Comparison of ENCODE assay signal across 16 mouse cellular contexts in genomic region chr6:91145572-91145971, GRCm38 (mm10). TPM values are rescaled to one million over a fixed set of nuclear protein-coding genes. Genes with fewer than 3 reads are reported as not detected.
DNase-seq lines count a peak whose midpoint lies in the region; ATAC-seq and TF ChIP-seq lines count a peak whose summit lies in the region.
"Had no signal": no experiment of that assay in that cellular context is flagged by ENCODE, and none has a peak within 500 bp of the region (broad histone marks: within the 10 kb centered on the region; RNA-seq: fewer than 3 reads in every experiment).

No protein-coding gene starts in this region.

- WGBS in liver, embryonic 15.5 days (ENCODE audit: insufficient replicate concordance), result 63% methylated on average over 5 of the region's 5 CpGs
- WGBS in liver, embryonic 12.5 days (ENCODE audit: insufficient replicate concordance), result 65% methylated on average over 5 of the region's 5 CpGs
- WGBS in liver, postnatal 0 days (ENCODE audit: insufficient replicate concordance), result 71% methylated on average over 5 of the region's 5 CpGs
- 69% methylated on average over 5 of the region's 5 CpGs for WGBS in olfactory bulb, adult 2 months

- H3K4me2 ChIP-seq in liver, embryonic 15.5 days, result no peak overlapping the region
- H3K4me2 ChIP-seq in liver, embryonic 12.5 days, result no peak overlapping the region
- H3K4me2 ChIP-seq in liver, postnatal 0 days (ENCODE audit: low read depth, low read length), result no peak overlapping the region
- H3K4me2 ChIP-seq: embryonic facial prominence, embryonic 15.5 days had no signal

- H3K27ac ChIP-seq in liver, embryonic 15.5 days (replicated peaks), result 0 out of 2 replicates have a peak overlapping the region, but pooled peaks have one; percentile 9
- H3K27ac ChIP-seq in liver, embryonic 12.5 days, result no peak overlapping the region
- H3K27ac ChIP-seq in liver, postnatal 0 days (ENCODE audit: low read depth), result peak overlapping the region; percentile 42; the same call in 1 of the 2 replicates
- H3K27ac ChIP-seq in olfactory bulb, adult 2 months (ENCODE audit: insufficient read depth, low read depth, low read length), result 0 out of 2 replicates have a peak overlapping the region, but pooled peaks have one; percentile 88
- H3K27ac ChIP-seq: limb, embryonic 10.5 days had no signal

- H3K4me3 ChIP-seq in liver, embryonic 15.5 days (replicated peaks), result no peak overlapping the region
- no peak overlapping the region for H3K4me3 ChIP-seq in liver, embryonic 12.5 days
- H3K4me3 ChIP-seq in liver, postnatal 0 days (ENCODE audit: low read depth, low read length), result no peak overlapping the region
- H3K4me3 ChIP-seq in olfactory bulb, adult 2 months (ENCODE audit: insufficient read depth, low read depth, low read length), result no peak overlapping the region
- H3K4me3 ChIP-seq: embryonic facial prominence, embryonic 15.5 days; limb, embryonic 10.5 days had no signal

- H3K36me3 ChIP-seq in liver, embryonic 15.5 days (replicated peaks), result no peaks in the 10 kb centered on the region
- H3K36me3 ChIP-seq in liver, embryonic 12.5 days, result no peaks in the 10 kb centered on the region
- H3K36me3 ChIP-seq in liver, postnatal 0 days (replicated peaks; ENCODE audit: insufficient read depth, low read length), result no peaks in the 10 kb centered on the region
- H3K36me3 ChIP-seq: embryonic facial prominence, embryonic 15.5 days; G1E; limb, embryonic 10.5 days had no signal

- peaks cover 49% of the 10 kb centered on the region for H3K27me3 ChIP-seq in liver, embryonic 15.5 days
- H3K27me3 ChIP-seq in liver, embryonic 12.5 days (replicated peaks), result peaks cover 52% of the 10 kb centered on the region
- H3K27me3 ChIP-seq in liver, postnatal 0 days (ENCODE audit: insufficient read depth, low read length), result no peaks in the 10 kb centered on the region
- H3K27me3 ChIP-seq: embryonic facial prominence, embryonic 15.5 days had no signal

- peaks cover 44% of the 10 kb centered on the region for H3K4me1 ChIP-seq in liver, embryonic 15.5 days (replicated peaks)
- peaks cover 29% of the 10 kb centered on the region for H3K4me1 ChIP-seq in liver, embryonic 12.5 days
- H3K4me1 ChIP-seq in liver, postnatal 0 days (ENCODE audit: insufficient read depth), result peaks cover 16% of the 10 kb centered on the region; the same call in 1 of the 2 replicates
- H3K4me1 ChIP-seq in olfactory bulb, adult 2 months (ENCODE audit: control insufficient read depth, insufficient read depth, low read length), result peaks cover 13% of the 10 kb centered on the region

- no peak for ATAC-seq in liver, embryonic 15.5 days (ENCODE audit: insufficient read depth)
- ATAC-seq in liver, embryonic 12.5 days, result no peak
- no peak; the same call in 1 of the 2 replicates for ATAC-seq in liver, postnatal 0 days
- ATAC-seq: lung, postnatal 0 days had no signal

- TF ChIP-seq CTCF in liver, postnatal 0 days (IDR thresholded peaks at IDR 0.05; ENCODE audit: low read depth), result no peak
- no peak for TF ChIP-seq CTCF in olfactory bulb, adult 2 months (IDR thresholded peaks at IDR 0.05; ENCODE audit: insufficient read depth, low read depth, low read length)

- H3K9me3 ChIP-seq in liver, embryonic 15.5 days (replicated peaks), result no peaks in the 10 kb centered on the region
- H3K9me3 ChIP-seq in liver, embryonic 12.5 days (replicated peaks), result no peaks in the 10 kb centered on the region
- H3K9me3 ChIP-seq in liver, postnatal 0 days (ENCODE audit: low read length), result no peaks in the 10 kb centered on the region
- H3K9me3 ChIP-seq: embryonic facial prominence, embryonic 15.5 days; G1E; limb, embryonic 10.5 days had no signal

- H3K9ac ChIP-seq in liver, embryonic 15.5 days, result no peak overlapping the region
- no peak overlapping the region for H3K9ac ChIP-seq in liver, embryonic 12.5 days
- H3K9ac ChIP-seq in liver, postnatal 0 days (replicated peaks), result no peak overlapping the region
- H3K9ac ChIP-seq: embryonic facial prominence, embryonic 15.5 days had no signal

- TF ChIP-seq POLR2A in olfactory bulb, adult 2 months (IDR thresholded peaks at IDR 0.05; ENCODE audit: insufficient read depth, low read depth, low read length), result no peak

- DNase-seq in cerebellum, adult 9-11 months, result peak; percentile 16
- DNase-seq in cerebellum, postnatal 25 days, result no peak
- no peak for DNase-seq in liver, postnatal 0 days
- DNase-seq in right cerebral cortex, postnatal 25 days, result no peak
- DNase-seq in frontal cortex, adult 2 months (ENCODE audit: extremely low spot score in 1 of 2, low spot score in 1 of 2), result no peak
- DNase-seq: heart, postnatal 14 days; kidney, adult 18-20 months; thymus, postnatal 36 days had no signal

- no peak for TF ChIP-seq EP300 in liver, postnatal 0 days (IDR thresholded peaks at IDR 0.05; ENCODE audit: low read depth)

RNA-seq across cellular contexts. Expression of gene Hdac11, which starts 10.9 kb away (rescaled TPM):
- polyA plus RNA-seq in liver, embryonic 15.5 days (2015; fragmentation: Nextera tagmentation; extraction: Ambion mirVana), result 5.6 and 5.9 TPM in 2 replicates
- polyA plus RNA-seq in liver, embryonic 12.5 days (2016; fragmentation: Nextera tagmentation; extraction: Ambion mirVana), result 6.0 and 7.5 TPM in 2 replicates
- polyA plus RNA-seq in liver, postnatal 0 days (2015; fragmentation: Nextera tagmentation; extraction: Ambion mirVana), result 3.4 and 4.6 TPM in 2 replicates
- not detected in 2 replicates for polyA plus RNA-seq in olfactory bulb, adult 2 months (2012; ENCODE audit: insufficient read depth, insufficient read length, low replicate concordance, missing spikeins)
- 167 and 189 TPM in 2 replicates for polyA plus RNA-seq in frontal cortex, adult 2 months (2012; rRNA removed)

RNA-seq across cellular contexts. Expression of gene Nup210, which starts 28.9 kb away (rescaled TPM):
- polyA plus RNA-seq in liver, embryonic 15.5 days (2015; fragmentation: Nextera tagmentation; extraction: Ambion mirVana), result 32.0 and 37.1 TPM in 2 replicates
- polyA plus RNA-seq in liver, embryonic 12.5 days (2016; fragmentation: Nextera tagmentation; extraction: Ambion mirVana), result 54.0 and 55.6 TPM in 2 replicates
- polyA plus RNA-seq in liver, postnatal 0 days (2015; fragmentation: Nextera tagmentation; extraction: Ambion mirVana), result 8.5 and 11.8 TPM in 2 replicates
- not detected in 2 replicates for polyA plus RNA-seq in olfactory bulb, adult 2 months (2012; ENCODE audit: insufficient read depth, insufficient read length, low replicate concordance, missing spikeins)
- polyA plus RNA-seq in frontal cortex, adult 2 months (2012; rRNA removed), result 26.4 and 26.7 TPM in 2 replicates
- polyA plus RNA-seq: C2C12 had no signal
